Mouse (Mus musculus) ovary, postnatal 14 days (tissue): ENCODE results near the gene Nod1.

Source experiments
- DNase-seq: peaks from one replicate; pipeline ENCODE4 v3.0.0; 2022; ENCODE audit warnings: low spot score

Nod1 gene

DNA sequence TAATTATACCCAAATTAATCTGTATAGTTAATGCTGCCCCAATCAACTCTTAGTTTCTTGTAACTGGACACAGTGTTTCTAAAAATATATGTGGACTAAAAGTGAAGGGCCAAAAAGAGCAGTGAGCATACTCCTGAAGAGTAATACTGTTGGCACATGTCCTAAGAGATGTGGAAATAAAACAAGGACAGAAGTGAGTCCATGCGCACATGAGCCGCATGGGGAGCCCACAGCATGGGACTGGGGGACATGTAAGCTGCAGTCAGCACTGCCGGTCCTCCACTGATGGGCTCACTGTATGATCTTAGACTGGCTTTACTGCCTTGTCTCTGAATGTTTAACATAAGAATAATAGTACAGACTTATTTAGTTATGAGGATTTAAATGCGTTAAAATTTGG lies 92.3 kb downstream of the Nod1 start:
- DNase-seq: no peak

DNA sequence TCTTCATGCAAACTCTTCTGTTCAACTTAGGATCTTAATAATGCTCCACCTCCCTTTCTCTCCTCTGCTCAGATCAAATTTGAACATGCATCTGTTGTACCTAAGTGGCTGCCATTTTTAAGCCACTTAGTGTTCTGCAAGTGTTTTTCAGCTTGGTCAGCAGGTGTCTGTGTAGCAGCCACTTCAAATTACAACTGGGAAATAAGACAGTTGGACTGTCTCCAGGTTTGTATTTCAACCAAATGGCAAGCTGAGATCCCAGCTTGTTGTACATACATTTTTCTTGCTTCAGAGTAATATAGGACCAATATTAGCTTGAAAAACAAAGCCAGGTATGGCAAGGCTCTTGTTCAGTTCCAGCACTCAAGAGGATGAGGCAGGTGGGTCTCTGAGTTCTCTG lies 93.9 kb downstream of the Nod1 start:
- no peak for DNase-seq

DNA sequence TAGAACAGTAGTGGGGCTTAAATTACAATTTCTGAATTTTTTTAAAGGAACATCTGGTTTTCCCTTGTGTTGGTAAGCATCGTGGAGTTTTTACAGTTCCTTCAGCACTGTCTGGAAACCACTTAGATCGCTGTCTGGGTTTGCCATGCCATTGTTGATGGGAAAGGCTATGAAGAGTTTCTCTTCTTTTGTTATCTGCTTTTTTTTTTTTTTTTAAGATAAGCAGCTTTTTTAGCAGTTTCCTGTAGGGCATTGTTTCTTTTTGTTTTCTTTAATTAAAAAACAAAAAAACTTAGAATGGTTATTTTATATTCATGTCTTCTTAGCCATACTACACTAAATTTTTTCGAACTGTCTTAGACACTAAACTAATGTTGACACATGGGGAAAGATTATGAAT lies 94.8 kb downstream of the Nod1 start:
- DNase-seq: no peak

DNA sequence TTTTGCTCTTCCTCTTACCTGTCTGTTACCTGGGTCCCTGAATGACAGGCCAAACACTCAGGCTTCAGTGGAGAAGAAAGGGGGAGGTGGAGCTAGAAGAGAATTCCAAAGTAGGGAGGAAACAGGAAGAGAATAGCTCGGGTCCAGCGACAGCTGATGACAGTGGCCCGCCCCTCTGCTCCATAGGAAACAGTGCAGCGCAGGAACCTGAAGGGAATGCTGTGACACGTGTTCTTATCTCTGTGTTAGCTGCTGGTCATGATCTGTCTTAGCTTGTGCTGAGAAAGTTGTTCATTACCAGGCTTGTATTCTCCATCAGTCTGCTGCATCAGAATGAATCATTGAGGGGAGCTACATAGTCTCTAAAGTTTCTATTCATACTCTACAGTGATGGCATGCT lies 95.6 kb downstream of the Nod1 start:
- DNase-seq: no peak
